Mouse (Mus musculus): Measurements from ENCODE around the gene Tef. TPM values are rescaled to one million over a fixed set of nuclear protein-coding genes. Genes with fewer than 3 reads are reported as not detected.

Gene Tef
- polyA plus RNA-seq, 1 experiment from 2014 or later, result 26.5 TPM

Other genes with a start within 250 kb of the Tef start
- gene Ep300, start 217.1 kb upstream of the Tef start, polyA plus RNA-seq (2015; fragmentation: Nextera tagmentation; extraction: Ambion mirVana), result 18.6 and 19.0 TPM in 2 replicates
- 23.1 and 26.3 TPM in 2 replicates for gene L3mbtl2, start 138.5 kb upstream of the Tef start, polyA plus RNA-seq (2015; fragmentation: Nextera tagmentation; extraction: Ambion mirVana)
- gene Chadl, start 105.1 kb upstream of the Tef start, polyA plus RNA-seq (2015; fragmentation: Nextera tagmentation; extraction: Ambion mirVana), result 5.0 and 5.2 TPM in 2 replicates
- gene Zc3h7b, start 57.4 kb upstream of the Tef start, polyA plus RNA-seq (2015; fragmentation: Nextera tagmentation; extraction: Ambion mirVana), result 34.8 and 37.4 TPM in 2 replicates
- gene Rangap1, start 56.9 kb upstream of the Tef start, polyA plus RNA-seq (2015; fragmentation: Nextera tagmentation; extraction: Ambion mirVana), result 99.1 and 106 TPM in 2 replicates
- gene Tob2, start 56.4 kb downstream of the Tef start, polyA plus RNA-seq (2015; fragmentation: Nextera tagmentation; extraction: Ambion mirVana), result 28.2 and 29.3 TPM in 2 replicates
- gene Phf5a, start 69.5 kb downstream of the Tef start, polyA plus RNA-seq (2015; fragmentation: Nextera tagmentation; extraction: Ambion mirVana), result 159 and 163 TPM in 2 replicates
- 216 and 224 TPM in 2 replicates for gene Aco2, start 69.9 kb downstream of the Tef start, polyA plus RNA-seq (2015; fragmentation: Nextera tagmentation; extraction: Ambion mirVana)
- 80.1 and 80.8 TPM in 2 replicates for gene Polr3h, start 123.8 kb downstream of the Tef start, polyA plus RNA-seq (2015; fragmentation: Nextera tagmentation; extraction: Ambion mirVana)
- gene Csdc2, start 134.3 kb downstream of the Tef start, polyA plus RNA-seq (2015; fragmentation: Nextera tagmentation; extraction: Ambion mirVana), result 24.7 and 30.7 TPM in 2 replicates
- 28.8 and 35.3 TPM in 2 replicates for gene Pmm1, start 158.5 kb downstream of the Tef start, polyA plus RNA-seq (2015; fragmentation: Nextera tagmentation; extraction: Ambion mirVana)
- gene 1700029P11Rik, start 178.1 kb downstream of the Tef start, polyA plus RNA-seq (2015; fragmentation: Nextera tagmentation; extraction: Ambion mirVana), result not detected in 2 replicates
- 83.3 and 87.0 TPM in 2 replicates for gene Xrcc6, start 185.4 kb downstream of the Tef start, polyA plus RNA-seq (2015; fragmentation: Nextera tagmentation; extraction: Ambion mirVana)
- gene Desi1, start 231.4 kb downstream of the Tef start, polyA plus RNA-seq (2015; fragmentation: Nextera tagmentation; extraction: Ambion mirVana), result 25.1 and 26.3 TPM in 2 replicates
- 272 and 286 TPM in 2 replicates for gene Snu13, start 245.2 kb downstream of the Tef start, polyA plus RNA-seq (2015; fragmentation: Nextera tagmentation; extraction: Ambion mirVana)

Data from kidney, embryonic 15.5 days (tissue).